Mouse (Mus musculus) midbrain, embryonic 13.5 days (tissue): ENCODE results near the gene Ptov1. TPM values are rescaled to one million over a fixed set of nuclear protein-coding genes. Genes with fewer than 3 reads are reported as not detected.

Experiments
- ATAC-seq: fragments of 200-750 bp; cut with Nextera tagmentation; 2 replicates; pipeline ENCODE4 v1.8.0; 2017; ENCODE audit warnings: mild to moderate bottlenecking, moderate TSS enrichment, moderate library complexity
- H3K27ac ChIP-seq: fragments of 300-500 bp; sonication (generic); 2 replicates; pipeline ENCODE4 v1.5.1; 2015; ENCODE audit warnings: inconsistent platforms, mild to moderate bottlenecking, moderate library complexity
- H3K27me3 ChIP-seq: fragments of 300-500 bp; sonication (generic); 2 replicates; pipeline ENCODE4 v1.6.1; 2015; ENCODE audit warnings: mild to moderate bottlenecking, inconsistent platforms
- H3K36me3 ChIP-seq: fragments of 300-500 bp; sonication (generic); 2 replicates; pipeline ENCODE4 v1.6.1; 2015; ENCODE audit warnings: mild to moderate bottlenecking, inconsistent platforms
- H3K4me1 ChIP-seq: fragments of 300-500 bp; sonication (generic); replicated peaks from 2 replicates; pipeline ENCODE4 v1.6.1; 2015; ENCODE audit warnings: inconsistent platforms
- H3K4me2 ChIP-seq: fragments of 300-500 bp; sonication (generic); replicated peaks from 2 replicates; pipeline ENCODE4 v1.6.1; 2015; ENCODE audit warnings: moderate library complexity, mild to moderate bottlenecking, inconsistent platforms
- H3K4me3 ChIP-seq: fragments of 300-500 bp; sonication (generic); replicated peaks from 2 replicates; pipeline ENCODE4 v1.5.1; 2015; ENCODE audit warnings: mild to moderate bottlenecking, inconsistent platforms
- H3K9ac ChIP-seq: fragments of 300-500 bp; sonication (generic); replicated peaks from 2 replicates; pipeline ENCODE4 v1.6.1; 2015; ENCODE audit warnings: mild to moderate bottlenecking, inconsistent platforms
- H3K9me3 ChIP-seq: fragments of 300-500 bp; sonication (generic); 2 replicates; pipeline ENCODE4 v1.6.1; 2016; ENCODE audit warnings: mild to moderate bottlenecking, inconsistent platforms
- WGBS: fragments of 180-500 bp; shearing (Covaris S2); methylation state at CpG from one replicate; pipeline ENCODE4 v1.1.7; 2015; 5-methylcytosine and 5-hydroxymethylcytosine counted together
- polyA plus RNA-seq: library from polyadenylated mRNA; unstranded; fragments of >200 nt; fragmentation: Nextera tagmentation; extraction: Ambion mirVana; gene quantifications from 2 replicates; pipeline ENCODE4 v1.2.1, GENCODE M21; 2015

The Ptov1 gene
- polyA plus RNA-seq, 1 experiment from 2014 or later, result 584 TPM

DNA sequence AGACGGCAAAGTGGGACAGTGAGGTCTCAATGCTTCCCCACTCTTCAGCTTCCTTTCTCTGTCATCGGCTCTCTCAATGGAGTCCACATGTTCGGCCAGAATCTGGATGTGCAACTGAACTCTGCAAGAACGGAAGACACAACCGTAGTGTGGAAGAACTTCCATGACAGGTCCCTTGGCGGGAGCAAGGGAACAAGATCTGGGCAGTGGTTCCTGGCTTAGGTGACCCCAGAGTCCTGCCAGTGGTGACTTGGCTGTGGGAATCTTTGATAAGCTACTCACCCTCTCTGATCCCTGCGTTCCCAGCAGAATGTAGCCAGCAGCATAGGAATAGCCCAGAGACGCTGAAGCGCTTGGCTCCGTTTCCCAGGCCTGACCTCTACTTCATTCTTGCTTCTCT, 26.9 kb upstream of the Ptov1 start:
- ATAC-seq, result no peak
- H3K4me2 ChIP-seq, result peak overlapping the region; percentile 82
- WGBS, result 27% methylated on average over 10 of the region's 10 CpGs

DNA sequence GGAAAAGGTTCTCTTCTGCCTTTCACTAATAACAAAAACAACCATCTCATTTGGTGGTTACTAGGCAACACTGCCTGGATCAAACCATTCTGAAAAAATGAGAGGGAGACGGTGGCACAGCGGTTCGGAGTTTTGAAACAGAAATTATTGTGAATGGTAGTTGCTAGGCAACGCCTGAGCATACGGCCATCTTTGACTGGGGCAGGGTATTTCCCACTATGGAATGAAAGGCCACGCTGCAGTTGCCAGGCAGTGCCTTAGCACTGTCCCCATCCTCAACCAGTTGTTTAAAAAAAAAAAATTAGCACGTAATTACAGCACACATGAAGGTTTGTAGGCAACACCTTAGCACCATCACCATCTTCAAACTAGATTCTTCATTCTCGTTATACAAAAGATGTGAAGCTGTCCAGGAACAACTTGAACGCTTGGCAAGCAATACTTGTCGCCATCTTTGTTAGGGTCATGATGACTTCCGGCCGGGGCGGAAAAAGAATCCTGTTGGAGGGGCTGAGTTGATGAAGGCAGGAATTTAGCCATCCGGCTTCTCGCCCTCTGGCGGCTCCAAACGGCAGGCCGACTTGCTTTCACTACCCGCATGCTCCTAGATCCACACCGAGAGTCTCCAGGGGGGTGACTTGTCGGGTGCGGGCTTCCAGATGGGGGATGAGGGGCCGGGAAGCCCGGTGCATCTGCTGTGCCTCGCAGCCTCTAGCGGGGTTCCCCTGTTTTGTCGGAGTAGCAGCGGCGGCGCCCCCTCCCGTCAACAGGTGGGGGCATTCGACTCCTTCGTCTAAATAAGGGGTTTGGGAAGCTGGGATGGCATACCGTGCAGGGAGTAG, 26.2 kb upstream of the Ptov1 start, which contains the start of gene Fuz:
Gene Fuz, plus strand, starts transcription at position 487 of the 842 bp plus-strand sequence.
- peak within 1 kb of the TSS; percentile 82 for H3K4me2 ChIP-seq
- peak within 1 kb of the TSS; percentile 56 for H3K4me3 ChIP-seq
- peaks cover 68% of the 10 kb centered on the region for H3K4me1 ChIP-seq
- H3K36me3 ChIP-seq, result peaks cover 23% of the 10 kb centered on the region
- WGBS, result under 1% methylated on average over 34 of the region's 34 CpGs
- no peaks in the 10 kb centered on the region for H3K9me3 ChIP-seq
- peak; percentile 76 for ATAC-seq
- H3K27me3 ChIP-seq, result no peaks in the 10 kb centered on the region
- peak within 1 kb of the TSS; percentile 95 for H3K27ac ChIP-seq
- peak within 1 kb of the TSS; percentile 71 for H3K9ac ChIP-seq

More for the DNA sequence above, 26.9 kb upstream of the Ptov1 start:
- Histone ChIP-seq H3K9me3 (no peaks in the 10 kb centered on the region), H3K27me3 (no peaks in the 10 kb centered on the region), H3K9ac (peak overlapping the region; percentile 71), H3K4me3 (peak overlapping the region; percentile 56), H3K27ac (peak overlapping the region; percentile 95), H3K4me1 (peaks cover 68% of the 10 kb centered on the region), H3K36me3 (peaks cover 28% of the 10 kb centered on the region)

DNA sequence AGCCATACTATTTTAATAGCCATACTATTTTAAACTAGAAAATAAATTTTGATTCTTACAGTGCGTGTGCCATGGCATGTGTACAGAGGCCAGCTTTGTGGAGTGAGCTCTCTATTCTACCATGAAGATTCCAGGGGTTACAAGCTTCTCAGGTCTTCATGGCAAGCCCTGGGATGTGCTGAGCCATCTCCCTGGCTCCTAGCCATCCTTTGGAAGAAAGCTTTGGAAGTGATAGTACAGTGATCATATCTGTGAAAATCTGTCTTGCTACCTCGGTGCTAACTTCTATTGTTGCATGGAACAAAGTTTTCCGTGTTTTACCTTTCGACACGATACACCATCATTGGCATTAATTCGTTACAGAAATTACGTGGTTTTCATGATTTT, 25.6 kb upstream of the Ptov1 start:
- H3K4me3 ChIP-seq, result peak overlapping the region; percentile 56
- WGBS, result 23% methylated on average over 7 of the region's 7 CpGs
- peak overlapping the region; percentile 82 for H3K4me2 ChIP-seq
- H3K9ac ChIP-seq, result peak overlapping the region; percentile 28; the same call in 1 of the 2 replicates
- H3K4me1 ChIP-seq, result peaks cover 68% of the 10 kb centered on the region
- H3K27ac ChIP-seq, result peak overlapping the region; percentile 95
- peaks cover 23% of the 10 kb centered on the region for H3K36me3 ChIP-seq
- no peak; the same call in 1 of the 2 replicates for ATAC-seq
- no peaks in the 10 kb centered on the region for H3K9me3 ChIP-seq
- H3K27me3 ChIP-seq, result no peaks in the 10 kb centered on the region

DNA sequence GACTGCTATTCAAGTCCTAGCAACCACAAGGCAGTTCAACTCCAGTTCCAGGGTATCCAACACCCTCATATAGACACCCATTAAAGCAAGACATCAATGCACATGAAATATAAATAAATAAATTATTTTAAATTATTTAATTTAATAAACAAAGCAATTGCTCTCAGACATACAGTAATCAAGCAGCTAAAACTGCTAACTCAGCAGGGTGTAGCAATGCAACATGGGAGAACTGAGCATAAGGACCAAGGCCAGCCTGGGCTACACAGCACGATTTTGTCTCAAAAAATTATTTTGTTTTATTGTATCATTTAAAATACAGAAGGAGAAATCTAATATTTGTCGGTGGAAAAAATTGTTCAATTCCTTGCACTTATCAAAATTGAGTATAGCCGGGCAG, 24.6 kb upstream of the Ptov1 start:
- Histone ChIP-seq H3K4me3 (no peak overlapping the region), H3K27me3 (no peaks in the 10 kb centered on the region), H3K9ac (no peak overlapping the region), H3K36me3 (peaks cover 20% of the 10 kb centered on the region), H3K4me2 (no peak overlapping the region; the same call in 1 of the 2 replicates), H3K9me3 (no peaks in the 10 kb centered on the region), H3K4me1 (peaks cover 76% of the 10 kb centered on the region), H3K27ac (peak overlapping the region; percentile 95)
- no peak for ATAC-seq
- WGBS, result 94% methylated on average over 3 of the region's 3 CpGs

DNA sequence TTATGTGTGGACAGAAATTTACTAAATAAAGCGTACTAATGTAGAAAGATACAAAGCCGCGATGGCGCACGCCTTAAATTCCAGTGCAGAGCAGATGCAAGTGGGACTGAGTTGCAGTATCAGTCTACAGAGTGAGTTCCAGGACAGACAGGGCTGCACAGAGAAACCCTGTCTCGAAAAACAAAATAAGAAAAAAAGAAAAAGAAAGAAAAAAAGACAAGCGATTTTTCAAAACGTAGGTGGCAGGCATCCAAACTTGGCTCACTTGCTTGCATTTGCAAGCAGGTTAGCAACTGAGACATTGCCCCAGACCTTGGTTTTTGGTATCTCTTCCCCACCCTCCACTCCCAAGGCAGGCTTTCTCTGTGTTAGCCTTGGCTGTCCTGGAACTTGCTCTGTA, 23.6 kb upstream of the Ptov1 start:
- no peaks in the 10 kb centered on the region for H3K27me3 ChIP-seq
- no peaks in the 10 kb centered on the region for H3K9me3 ChIP-seq
- H3K4me2 ChIP-seq, result peak overlapping the region; percentile 98
- WGBS, result 2% methylated on average over 8 of the region's 8 CpGs
- ATAC-seq, result no peak
- peak overlapping the region; percentile 95 for H3K27ac ChIP-seq
- peaks cover 78% of the 10 kb centered on the region for H3K4me1 ChIP-seq
- peak overlapping the region; percentile 82 for H3K4me3 ChIP-seq
- peaks cover 23% of the 10 kb centered on the region for H3K36me3 ChIP-seq
- 0 out of 2 replicates have a peak overlapping the region, but pooled peaks have one; percentile 39 for H3K9ac ChIP-seq

DNA sequence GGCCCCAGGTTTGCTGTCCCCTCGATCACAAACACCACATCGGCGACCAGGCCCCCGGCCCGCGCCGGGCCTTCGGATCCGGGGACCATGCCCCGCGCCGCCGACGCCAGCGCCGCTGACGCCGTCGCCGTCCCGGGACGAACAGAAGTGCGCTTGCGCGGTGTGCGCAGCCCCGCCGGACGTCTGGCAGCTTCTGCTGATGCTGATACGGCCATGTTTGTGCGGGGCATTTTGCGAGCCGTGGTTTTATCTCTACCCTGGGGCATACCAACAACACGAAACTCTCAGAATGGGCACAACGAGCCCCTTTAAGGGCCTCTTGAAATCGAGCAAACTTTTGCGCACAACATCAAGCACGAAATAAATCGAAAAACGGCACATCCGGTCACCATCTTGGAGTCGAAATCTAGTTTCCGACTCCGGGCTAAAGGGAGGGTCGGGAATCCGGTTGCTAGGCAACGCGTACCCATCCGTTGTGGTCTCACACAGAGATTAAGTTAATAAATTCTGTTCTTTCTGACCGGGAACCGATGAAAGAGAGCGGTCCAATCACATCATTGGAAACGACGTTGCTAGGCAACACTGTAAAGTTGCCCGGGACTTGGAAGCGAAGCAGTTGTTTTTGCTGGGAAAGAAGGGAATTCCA, 22.8 kb upstream of the Ptov1 start, which contains the start of gene Med25:
Gene Med25, minus strand, starts transcription at position 437 of the 646 bp plus-strand sequence.
- Histone ChIP-seq H3K27me3 (no peaks in the 10 kb centered on the region), H3K9ac (peak within 1 kb of the TSS; percentile 89), H3K36me3 (peaks cover 23% of the 10 kb centered on the region), H3K4me2 (peak within 1 kb of the TSS; percentile 98), H3K9me3 (no peaks in the 10 kb centered on the region), H3K27ac (peak within 1 kb of the TSS; percentile 97), H3K4me1 (peaks cover 74% of the 10 kb centered on the region), H3K4me3 (peak within 1 kb of the TSS; percentile 82)
- ATAC-seq, result peak; percentile 68
- WGBS, result under 1% methylated on average over 56 of the region's 56 CpGs

DNA sequence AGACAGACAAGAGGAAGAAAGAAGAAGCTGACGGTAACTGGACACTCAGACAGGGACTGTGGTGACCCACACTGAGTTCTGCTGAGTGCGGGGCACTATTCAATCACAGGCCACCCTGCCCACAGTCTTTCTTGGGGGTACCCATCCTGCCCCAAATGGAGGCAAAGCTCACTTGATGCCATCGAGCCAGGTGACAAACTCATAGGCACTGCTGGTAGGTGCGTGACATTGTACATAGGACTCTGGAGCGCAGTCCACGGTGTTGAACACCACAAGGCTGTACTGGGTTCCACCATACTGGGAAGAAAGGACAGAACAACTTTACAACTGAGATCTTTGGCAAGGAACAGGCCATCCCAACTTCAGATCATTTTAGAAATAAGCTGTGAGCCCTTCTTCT, 22.0 kb upstream of the Ptov1 start:
- 15% methylated on average over 6 of the region's 6 CpGs for WGBS
- H3K9ac ChIP-seq, result peak overlapping the region; percentile 89
- H3K27me3 ChIP-seq, result no peaks in the 10 kb centered on the region
- no peaks in the 10 kb centered on the region for H3K9me3 ChIP-seq
- ATAC-seq, result no peak
- peak overlapping the region; percentile 98 for H3K4me2 ChIP-seq
- peak overlapping the region; percentile 97 for H3K27ac ChIP-seq
- peak overlapping the region; percentile 82 for H3K4me3 ChIP-seq
- peaks cover 31% of the 10 kb centered on the region for H3K36me3 ChIP-seq
- H3K4me1 ChIP-seq, result peaks cover 69% of the 10 kb centered on the region

DNA sequence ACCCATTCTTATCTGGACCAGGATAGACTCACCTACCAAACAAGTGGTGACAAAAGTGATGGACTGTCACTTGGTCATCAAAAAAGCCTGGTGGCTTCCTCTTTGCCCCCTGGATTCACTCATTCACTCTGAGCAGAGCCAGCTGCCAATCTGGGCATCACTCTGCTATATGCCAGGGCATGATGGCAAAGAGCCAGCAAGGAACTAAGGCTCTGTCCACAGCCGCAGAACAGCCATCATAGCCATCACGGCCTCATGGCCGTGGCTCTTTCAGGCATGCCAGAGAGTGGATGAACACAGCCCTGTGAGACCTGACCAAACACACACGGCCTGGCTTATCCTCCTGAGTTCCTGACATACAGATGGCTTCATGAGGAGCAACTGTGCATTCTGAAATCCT, 21.1 kb upstream of the Ptov1 start:
- peaks cover 40% of the 10 kb centered on the region for H3K36me3 ChIP-seq
- peak overlapping the region; percentile 82 for H3K4me3 ChIP-seq
- peaks cover 64% of the 10 kb centered on the region for H3K4me1 ChIP-seq
- no peak for ATAC-seq
- no peaks in the 10 kb centered on the region for H3K9me3 ChIP-seq
- 80% methylated on average over 4 of the region's 4 CpGs for WGBS
- no peaks in the 10 kb centered on the region for H3K27me3 ChIP-seq
- H3K4me2 ChIP-seq, result peak overlapping the region; percentile 98
- H3K9ac ChIP-seq, result peak overlapping the region; percentile 89
- no peak overlapping the region for H3K27ac ChIP-seq

DNA sequence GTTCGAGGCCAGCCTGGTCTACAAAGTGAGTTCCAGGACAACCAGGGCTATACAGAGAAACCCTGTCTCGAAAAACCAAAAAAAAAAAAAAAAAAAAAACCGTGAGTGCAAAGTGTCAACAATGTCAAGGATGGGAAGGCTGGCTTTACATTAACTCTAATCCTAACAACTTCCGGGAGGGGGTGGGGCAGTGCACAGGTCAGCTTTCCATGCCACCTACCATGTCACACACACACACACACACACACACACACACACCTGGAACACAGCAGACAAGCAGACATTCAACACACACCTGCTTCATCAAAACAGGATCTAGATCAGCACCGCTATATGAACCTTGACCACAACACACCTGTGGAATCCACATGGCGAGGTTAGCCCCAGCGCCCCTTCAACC, 20.6 kb upstream of the Ptov1 start:
- H3K4me3 ChIP-seq, result peak overlapping the region; percentile 82
- peaks cover 63% of the 10 kb centered on the region for H3K4me1 ChIP-seq
- no peak for ATAC-seq
- H3K27me3 ChIP-seq, result no peaks in the 10 kb centered on the region
- H3K36me3 ChIP-seq, result peaks cover 45% of the 10 kb centered on the region
- no peaks in the 10 kb centered on the region for H3K9me3 ChIP-seq
- 0 out of 2 replicates have a peak overlapping the region, but pooled peaks have one; percentile 89 for H3K9ac ChIP-seq
- peak overlapping the region; percentile 98 for H3K4me2 ChIP-seq
- WGBS, result 94% methylated on average over 7 of the region's 7 CpGs
- no peak overlapping the region for H3K27ac ChIP-seq

DNA sequence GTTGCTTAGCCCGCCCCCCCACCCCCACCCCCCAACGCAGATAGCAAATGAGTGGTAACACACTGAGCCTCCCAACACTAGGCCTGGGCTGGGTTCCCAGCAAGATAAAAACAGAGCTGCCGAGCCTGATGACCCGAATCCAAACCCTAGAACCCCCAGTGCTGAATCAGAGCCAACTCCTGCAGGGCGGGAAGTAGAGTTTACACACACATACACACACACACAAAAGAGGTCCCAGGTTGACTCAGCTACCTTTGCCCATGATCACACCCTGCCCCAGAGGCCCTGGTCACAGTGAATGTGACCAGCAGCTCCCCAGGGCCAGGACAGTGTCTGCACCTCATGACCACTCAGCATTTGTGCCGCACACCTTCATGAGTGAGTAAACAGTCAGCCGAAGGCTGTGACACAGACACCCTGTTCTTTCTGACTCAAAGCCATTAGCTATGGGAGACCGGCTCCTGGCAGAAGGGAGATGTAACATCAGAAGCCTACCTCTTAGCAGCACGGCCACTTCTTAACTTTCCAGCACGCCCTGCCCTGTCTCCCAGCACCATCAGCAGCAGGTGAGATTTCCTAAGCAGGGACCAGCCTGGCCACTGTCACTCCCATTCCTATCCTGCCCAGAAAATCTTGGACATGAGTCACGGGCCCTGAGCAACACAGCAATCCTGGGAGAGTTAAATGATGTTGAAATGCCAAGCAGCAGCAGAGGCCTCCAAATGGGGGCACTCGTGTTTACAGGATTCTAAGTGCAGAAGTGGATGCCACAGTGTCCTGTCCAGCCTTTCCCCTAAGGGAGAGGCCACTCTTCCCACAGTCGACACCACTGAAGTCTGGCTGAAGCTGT, 18.9 kb upstream of the Ptov1 start:
- peaks cover 60% of the 10 kb centered on the region for H3K36me3 ChIP-seq

DNA sequence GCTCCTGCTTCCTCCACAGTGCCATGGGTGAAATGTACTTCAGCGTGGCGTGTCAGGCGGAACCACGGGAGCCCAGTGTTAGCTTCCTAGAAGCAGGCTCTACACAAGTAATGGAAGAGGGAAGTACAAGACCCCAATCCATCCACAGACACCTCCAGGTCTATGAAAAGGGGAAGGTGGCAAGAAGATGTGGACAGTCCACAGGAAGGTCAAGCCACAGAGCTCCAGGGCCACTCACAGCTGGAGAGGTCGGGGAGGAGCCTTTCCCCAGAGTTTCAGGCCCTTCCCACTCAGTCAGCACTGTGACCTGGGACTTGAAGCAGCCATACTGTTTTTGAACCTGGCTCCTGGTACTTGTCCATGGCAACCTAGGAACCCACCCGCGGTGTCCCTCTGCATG, 17.4 kb upstream of the Ptov1 start:
- no peak overlapping the region for H3K4me3 ChIP-seq
- H3K9ac ChIP-seq, result no peak overlapping the region; the same call in 1 of the 2 replicates
- H3K4me1 ChIP-seq, result peaks cover 40% of the 10 kb centered on the region
- 94% methylated on average over 7 of the region's 7 CpGs for WGBS
- no peaks in the 10 kb centered on the region for H3K9me3 ChIP-seq
- no peak overlapping the region for H3K4me2 ChIP-seq
- H3K27me3 ChIP-seq, result no peaks in the 10 kb centered on the region
- ATAC-seq, result no peak
- H3K27ac ChIP-seq, result no peak overlapping the region
- H3K36me3 ChIP-seq, result peaks cover 75% of the 10 kb centered on the region

More for the DNA sequence above, 18.9 kb upstream of the Ptov1 start:
- Histone ChIP-seq H3K9me3 (no peaks in the 10 kb centered on the region), H3K27me3 (no peaks in the 10 kb centered on the region), H3K4me2 (no peak overlapping the region), H3K4me1 (peaks cover 46% of the 10 kb centered on the region), H3K9ac (0 out of 2 replicates have a peak overlapping the region, but pooled peaks have one; percentile 24), H3K27ac (no peak overlapping the region), H3K4me3 (no peak overlapping the region)
- no peak for ATAC-seq
- WGBS, result 89% methylated on average over 13 of the region's 13 CpGs
